ENCODE assay signal across 23 mouse cellular contexts in the genomic region with DNA sequence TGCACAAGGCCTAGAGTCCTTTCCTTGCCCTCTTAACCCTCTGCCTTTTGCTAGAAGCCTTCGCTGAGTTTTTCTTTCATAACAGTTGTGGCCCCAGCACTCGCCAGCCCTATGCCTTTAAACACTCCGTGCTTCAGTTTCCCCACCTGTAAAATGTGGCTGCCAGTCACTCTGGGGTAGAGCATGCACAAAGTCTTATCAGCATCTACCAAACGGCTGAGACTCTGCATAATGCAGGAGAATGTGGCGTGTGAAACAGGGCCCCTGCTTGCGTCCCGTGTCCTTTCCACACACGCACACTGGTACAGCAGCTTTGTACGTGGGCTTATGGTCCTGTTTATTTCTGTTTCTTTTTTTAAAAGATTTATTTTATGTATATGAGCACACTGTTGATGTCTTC. TPM values are rescaled to one million over a fixed set of nuclear protein-coding genes. Genes with fewer than 3 reads are reported as not detected.
"Had no signal": no experiment of that assay in that cellular context is flagged by ENCODE, and none has a peak within 500 bp of the region (broad histone marks: within the 10 kb centered on the region; RNA-seq: fewer than 3 reads in every experiment).

No protein-coding gene starts in this region.

- H3K9me3 ChIP-seq: heart, embryonic 10.5 days; heart, embryonic 12.5 days; hindbrain, embryonic 13.5 days; hindbrain, embryonic 15.5 days; limb, embryonic 13.5 days; limb, embryonic 15.5 days had no signal

- ATAC-seq: forebrain, postnatal 0 days; hindbrain, postnatal 0 days; intestine, embryonic 16.5 days had no signal

- H3K27me3 ChIP-seq: heart, embryonic 12.5 days; hindbrain, embryonic 13.5 days; hindbrain, embryonic 15.5 days; limb, embryonic 13.5 days; limb, embryonic 15.5 days had no signal

- H3K4me1 ChIP-seq: heart, embryonic 12.5 days; hindbrain, embryonic 15.5 days; limb, embryonic 13.5 days; limb, embryonic 15.5 days had no signal

- DNase-seq: forebrain, postnatal 0 days; gastrocnemius, postnatal 10 days; gastrocnemius, postnatal 25 days; heart, adult 18-20 months; heart, postnatal 10 days; heart, postnatal 4 days; kidney, adult 18-20 months; kidney, adult 8-10 months; kidney, postnatal 14 days; kidney, postnatal 36 days; layer of hippocampus, adult 9-11 months; layer of hippocampus, postnatal 36 days; left cerebral cortex, postnatal 4 days had no signal

- H3K27ac ChIP-seq: heart, embryonic 10.5 days; hindbrain, embryonic 13.5 days; hindbrain, embryonic 15.5 days; hindbrain, postnatal 0 days; kidney, postnatal 0 days; limb, embryonic 13.5 days; limb, embryonic 15.5 days had no signal

- H3K4me3 ChIP-seq: heart, embryonic 10.5 days; heart, embryonic 12.5 days; hindbrain, embryonic 13.5 days; hindbrain, embryonic 15.5 days; limb, embryonic 13.5 days; limb, embryonic 15.5 days had no signal

- H3K9ac ChIP-seq: forebrain, postnatal 0 days; heart, embryonic 12.5 days; hindbrain, embryonic 13.5 days; hindbrain, embryonic 15.5 days; limb, embryonic 13.5 days; limb, embryonic 15.5 days had no signal

- H3K4me2 ChIP-seq: heart, embryonic 12.5 days; hindbrain, embryonic 13.5 days; hindbrain, embryonic 15.5 days; limb, embryonic 13.5 days; limb, embryonic 15.5 days had no signal

RNA-seq across cellular contexts. Expression of a gene that starts 13.4 kb away (rescaled TPM):
- total RNA-seq: granulocyte monocyte progenitor cell, adult 5-6 weeks had no signal
